Mouse (Mus musculus): ENCODE measurements around the gene Prkci.

- TF ChIP-seq CTCF (IDR thresholded peaks at IDR 0.05; ENCODE audit: extremely low read depth, insufficient read depth, low read length) (no peak), POLR2A (IDR thresholded peaks at IDR 0.05; ENCODE audit: extremely low read depth, insufficient read depth, low read length) (no peak)
These were observed 100.1 kb downstream of the Prkci start for GRCm38 (mm10) chr3:31095491-31096154.
